Mouse (Mus musculus) intestine, embryonic 14.5 days (tissue): ENCODE results near the gene Cnpy3. TPM values are rescaled to one million over a fixed set of nuclear protein-coding genes. Genes with fewer than 3 reads are reported as not detected.
A peak's percentile ranks its signal among the peaks of the same experiment; 100 is the strongest.

Experiments used
- ATAC-seq: fragments of 200-750 bp; cut with Nextera tagmentation; replicated peaks from 2 replicates; pipeline ENCODE4 v1.8.0; 2017; ENCODE audit warnings: low read depth, moderate number of reproducible peaks, moderate TSS enrichment, moderate library complexity; ENCODE audit not compliant: low FRiP score, low TSS enrichment
- DNase-seq: peaks from one replicate; pipeline ENCODE4 v3.0.0-alpha.2; 2018; ENCODE audit warnings: low spot score
- H3K27ac ChIP-seq: fragments of 300-500 bp; sonication (generic); 2 replicates; pipeline ENCODE4 v1.5.1; 2014; ENCODE audit warnings: low read depth, mild to moderate bottlenecking, control low read depth
- H3K27me3 ChIP-seq: fragments of 300-500 bp; sonication (generic); replicated peaks from 2 replicates; pipeline ENCODE4 v1.6.1; 2014; ENCODE audit warnings: low read length, control low read depth; ENCODE audit not compliant: control insufficient read depth, insufficient read depth
- H3K36me3 ChIP-seq: fragments of 300-500 bp; sonication (generic); 2 replicates; pipeline ENCODE4 v1.6.1; 2014; ENCODE audit warnings: low read length, control low read depth; ENCODE audit not compliant: control insufficient read depth, insufficient read depth
- H3K4me1 ChIP-seq: fragments of 300-500 bp; sonication (generic); replicated peaks from 2 replicates; pipeline ENCODE4 v1.6.1; 2014; ENCODE audit warnings: low read length, control low read depth, mixed read lengths; ENCODE audit not compliant: control insufficient read depth, insufficient read depth
- H3K4me2 ChIP-seq: fragments of 300-500 bp; sonication (generic); 2 replicates; pipeline ENCODE4 v1.6.1; 2014; ENCODE audit warnings: low read length
- H3K4me3 ChIP-seq: fragments of 300-500 bp; sonication (generic); 2 replicates; pipeline ENCODE4 v1.5.1; 2014; ENCODE audit warnings: low read depth, low read length, control low read depth, mixed read lengths
- H3K9ac ChIP-seq: fragments of 300-500 bp; sonication (generic); 2 replicates; pipeline ENCODE4 v1.6.1; 2014; ENCODE audit warnings: mild to moderate bottlenecking, low read length
- H3K9me3 ChIP-seq: fragments of 300-500 bp; sonication (generic); 2 replicates; pipeline ENCODE4 v1.6.1; 2016; ENCODE audit warnings: low read length, control low read depth; ENCODE audit not compliant: control insufficient read depth
- WGBS: fragments of 180-500 bp; shearing (Covaris S2); extraction: QIAGEN DNeasy Blood & Tissue Kit; methylation state at CpG from one replicate; pipeline ENCODE4 v1.1.7; 2014; 5-methylcytosine and 5-hydroxymethylcytosine counted together
- polyA plus RNA-seq: library from polyadenylated mRNA; unstranded; fragments of >200 nt; fragmentation: Nextera tagmentation; extraction: Ambion mirVana; gene quantifications from 2 replicates; pipeline ENCODE4 v1.2.1, GENCODE M21; 2014

The Cnpy3 gene
- polyA plus RNA-seq, 1 experiment from 2014 or later: 69.0 TPM

DNA sequence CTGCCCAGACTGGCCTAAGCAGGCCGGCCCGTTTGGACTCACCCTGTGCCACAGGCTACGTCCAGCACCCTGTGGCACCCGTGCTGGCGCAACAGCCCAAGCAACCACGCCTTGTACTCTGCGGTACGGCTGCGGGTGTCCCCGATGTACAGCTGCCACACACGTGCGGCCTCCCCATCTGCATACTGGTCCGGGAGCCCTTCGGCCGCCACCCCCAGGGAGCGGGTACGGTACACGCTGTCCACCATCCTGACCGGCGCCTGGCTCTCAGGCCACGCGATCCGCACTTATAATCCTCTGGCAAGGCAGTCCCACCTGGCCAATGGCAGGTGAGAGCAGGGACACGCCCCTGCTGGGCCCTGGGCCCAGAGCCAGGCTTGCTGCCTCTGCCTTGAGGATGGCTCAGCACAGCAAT is 23.1 kb downstream of the Cnpy3 start, which contains the start of gene Gnmt:
Gene Gnmt (minus strand): TSS at position 265 of the 415 bp plus-strand sequence.
- Histone ChIP-seq H3K9me3 (no peaks in the 10 kb centered on the region), H3K4me1 (no peaks in the 10 kb centered on the region), H3K4me2 (peak within 1 kb of the TSS; percentile 37), H3K27ac (no peak within 1 kb of the TSS), H3K27me3 (peaks cover 18% of the 10 kb centered on the region), H3K9ac (no peak within 1 kb of the TSS), H3K4me3 (no peak within 1 kb of the TSS), H3K36me3 (peaks cover 17% of the 10 kb centered on the region)
- WGBS: 16% methylated on average over 24 of the region's 24 CpGs
- DNase-seq (peak; percentile 58), ATAC-seq (peak; percentile 42; the same call in 1 of the 2 replicates)

- H3K4me1 ChIP-seq: no peaks in the 10 kb centered on the region
- no peak overlapping the region for H3K27ac ChIP-seq
- H3K4me3 ChIP-seq: no peak overlapping the region
- peaks cover 18% of the 10 kb centered on the region for H3K27me3 ChIP-seq
- ATAC-seq (0 out of 2 replicates have a peak, but pooled peaks have one; percentile 6), DNase-seq (no peak)
- H3K9me3 ChIP-seq: no peaks in the 10 kb centered on the region
- H3K4me2 ChIP-seq: peak overlapping the region; percentile 37
- no peak overlapping the region for H3K9ac ChIP-seq
- WGBS: 47% methylated on average over 11 of the region's 11 CpGs
- peaks cover 20% of the 10 kb centered on the region for H3K36me3 ChIP-seq
Measured at GRCm38 (mm10) chr17:46728496-46728895, 23.5 kb downstream of the Cnpy3 start.

- Histone ChIP-seq H3K36me3 (peaks cover 25% of the 10 kb centered on the region), H3K4me2 (no peak overlapping the region), H3K4me1 (no peaks in the 10 kb centered on the region), H3K9ac (no peak overlapping the region), H3K4me3 (no peak overlapping the region), H3K9me3 (no peaks in the 10 kb centered on the region), H3K27me3 (peaks cover 18% of the 10 kb centered on the region), H3K27ac (no peak overlapping the region)
- WGBS: 46% methylated on average over 6 of the region's 6 CpGs
- ATAC-seq (no peak), DNase-seq (no peak)
Measured at GRCm38 (mm10) chr17:46728021-46728420, 24.0 kb downstream of the Cnpy3 start.

DNA sequence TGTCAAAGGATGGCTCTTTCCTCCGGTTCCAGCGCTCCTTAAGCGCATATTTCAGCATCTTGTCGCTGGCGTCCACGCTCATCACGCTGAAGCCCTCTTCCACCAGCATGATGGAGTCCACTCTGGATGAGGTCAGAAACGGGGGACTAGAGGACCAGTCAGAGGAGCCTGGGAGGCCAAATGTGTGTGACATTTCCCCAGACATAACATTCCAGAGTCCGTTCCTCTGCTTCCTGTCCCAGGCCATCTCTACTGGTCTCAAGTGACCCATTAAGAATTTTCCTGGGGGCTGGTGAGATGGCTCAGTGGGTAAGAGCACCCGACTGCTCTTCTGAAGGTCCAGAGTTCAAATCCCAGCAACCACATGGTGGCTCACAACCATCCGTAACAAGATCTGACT is 24.7 kb downstream of the Cnpy3 start:
- no peaks in the 10 kb centered on the region for H3K4me1 ChIP-seq
- 91% methylated on average over 11 of the region's 11 CpGs for WGBS
- H3K4me2 ChIP-seq: no peak overlapping the region
- no peak for ATAC-seq
- peaks cover 18% of the 10 kb centered on the region for H3K27me3 ChIP-seq
- no peaks in the 10 kb centered on the region for H3K9me3 ChIP-seq
- no peak overlapping the region for H3K27ac ChIP-seq
- H3K36me3 ChIP-seq: peaks cover 28% of the 10 kb centered on the region
- no peak overlapping the region for H3K9ac ChIP-seq
- no peak overlapping the region for H3K4me3 ChIP-seq
- DNase-seq: no peak

DNA sequence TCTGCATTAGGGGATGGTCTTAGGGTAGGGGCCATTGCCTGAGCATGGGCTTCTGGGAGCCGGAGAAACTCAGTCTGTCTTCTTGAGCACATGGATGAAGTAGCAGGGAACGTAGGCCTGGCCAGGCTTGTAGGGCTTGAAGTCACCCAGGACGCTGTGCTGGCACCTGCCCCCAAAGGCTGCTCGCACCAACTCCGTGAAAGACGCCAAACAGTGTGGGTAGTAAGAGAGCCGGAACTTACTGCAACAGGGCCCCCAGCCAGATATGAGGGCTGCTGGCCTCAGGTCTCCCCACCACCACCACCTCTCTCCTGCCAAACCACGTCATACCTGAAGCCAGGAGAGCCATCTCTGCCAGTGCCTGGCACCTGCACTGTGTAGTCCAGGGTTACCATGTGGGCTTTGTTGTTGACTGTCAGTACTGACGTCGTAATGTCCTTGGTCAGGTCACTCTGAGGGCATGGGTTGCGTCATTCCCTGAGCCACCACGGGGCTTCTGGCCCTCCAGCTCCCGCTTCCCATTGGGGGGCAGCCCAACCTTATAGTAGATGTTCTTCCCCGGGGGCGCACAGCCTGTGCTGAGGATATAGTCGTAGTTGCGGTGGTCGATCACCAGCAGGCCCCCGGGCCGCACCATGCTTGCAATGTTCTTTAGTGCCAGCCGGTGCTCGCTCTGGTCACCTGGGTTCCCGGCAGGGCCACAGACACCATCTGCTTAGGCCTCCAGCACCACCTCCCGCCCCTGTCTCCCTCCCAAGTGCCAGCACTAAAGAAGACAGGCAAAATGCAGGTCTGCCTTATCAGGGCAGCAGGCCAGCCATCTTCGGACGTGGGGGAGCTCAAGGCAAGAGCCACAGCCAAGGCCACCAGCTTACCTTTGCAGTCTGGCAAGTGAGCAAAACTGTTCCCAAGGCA is 26.0 kb downstream of the Cnpy3 start:
- ATAC-seq (no peak), DNase-seq (no peak)
- peaks cover 38% of the 10 kb centered on the region for H3K36me3 ChIP-seq
- no peaks in the 10 kb centered on the region for H3K4me1 ChIP-seq
- H3K4me2 ChIP-seq: no peak overlapping the region
- no peak overlapping the region for H3K4me3 ChIP-seq
- 90% methylated on average over 26 of the region's 26 CpGs for WGBS
- peaks cover 18% of the 10 kb centered on the region for H3K27me3 ChIP-seq
- no peak overlapping the region for H3K9ac ChIP-seq
- H3K27ac ChIP-seq: no peak overlapping the region
- no peaks in the 10 kb centered on the region for H3K9me3 ChIP-seq

DNA sequence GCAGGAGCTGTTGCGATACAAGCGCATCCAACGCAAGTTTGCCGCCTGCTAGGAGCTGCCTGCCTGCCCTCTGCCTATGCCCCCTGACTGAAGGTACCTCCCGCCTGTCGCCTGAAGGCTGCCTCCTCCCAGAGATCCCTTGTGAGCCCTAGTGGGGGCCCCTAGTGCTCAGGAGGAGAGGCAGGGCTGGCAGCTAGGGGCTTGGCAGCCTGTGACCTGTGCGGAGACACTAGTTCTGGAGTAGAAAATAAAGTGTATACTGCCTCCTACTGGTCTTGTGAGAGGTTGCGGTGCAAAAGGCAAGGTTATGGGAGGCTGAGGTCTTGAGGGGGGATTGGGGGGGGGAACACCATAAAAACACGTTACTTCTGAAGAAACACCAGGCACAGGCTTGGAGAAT is 26.7 kb downstream of the Cnpy3 start:
- no peak overlapping the region for H3K4me3 ChIP-seq
- H3K9ac ChIP-seq: no peak overlapping the region
- H3K27me3 ChIP-seq: peaks cover 18% of the 10 kb centered on the region
- 53% methylated on average over 9 of the region's 9 CpGs for whole genome bisulfite sequencing
- no peak overlapping the region for H3K4me2 ChIP-seq
- ATAC-seq (no peak), DNase-seq (no peak)
- peaks cover 38% of the 10 kb centered on the region for H3K36me3 ChIP-seq
- no peak overlapping the region for H3K27ac ChIP-seq
- no peaks in the 10 kb centered on the region for H3K4me1 ChIP-seq
- no peaks in the 10 kb centered on the region for H3K9me3 ChIP-seq

GRCm38 (mm10) chr17:46724477-46725084 is 27.4 kb downstream of the Cnpy3 start:
- Histone ChIP-seq H3K4me2 (no peak overlapping the region), H3K4me1 (no peaks in the 10 kb centered on the region), H3K9ac (no peak overlapping the region), H3K27me3 (peaks cover 16% of the 10 kb centered on the region), H3K9me3 (no peaks in the 10 kb centered on the region), H3K4me3 (no peak overlapping the region), H3K36me3 (peaks cover 38% of the 10 kb centered on the region), H3K27ac (no peak overlapping the region)
- ATAC-seq: no peak
- WGBS: 84% methylated on average over 20 of the region's 20 CpGs
- DNase-seq: no peak

DNA sequence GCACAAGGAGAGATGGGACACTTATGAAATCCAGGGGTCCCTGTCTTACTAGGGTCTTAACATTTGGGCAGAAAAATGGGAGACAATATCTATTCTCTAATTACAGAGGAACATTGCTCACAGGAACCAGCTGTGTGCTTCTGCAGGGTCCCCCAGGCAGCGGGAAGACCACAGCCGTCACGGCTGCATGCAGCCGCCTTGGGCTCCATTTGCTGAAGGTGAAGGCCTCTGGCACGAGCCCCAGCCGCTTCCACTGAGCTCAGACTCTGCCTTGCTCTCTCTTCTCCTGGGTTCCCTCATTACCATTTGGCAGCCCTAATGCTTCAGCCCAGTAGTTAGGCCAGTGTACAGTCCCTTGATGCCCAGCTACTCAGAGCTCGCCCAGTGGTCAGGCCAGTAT is 30.9 kb downstream of the Cnpy3 start:
- H3K27ac ChIP-seq: no peak overlapping the region
- H3K9ac ChIP-seq: no peak overlapping the region
- no peak overlapping the region for H3K4me2 ChIP-seq
- no peaks in the 10 kb centered on the region for H3K27me3 ChIP-seq
- H3K4me1 ChIP-seq: no peaks in the 10 kb centered on the region
- H3K36me3 ChIP-seq: peaks cover 41% of the 10 kb centered on the region
- H3K4me3 ChIP-seq: no peak overlapping the region
- H3K9me3 ChIP-seq: no peaks in the 10 kb centered on the region
- no peak for ATAC-seq
- WGBS: 82% methylated on average over 7 of the region's 7 CpGs
- DNase-seq: no peak
